Mouse (Mus musculus): ENCODE measurements around the gene Mogs. TPM values are rescaled to one million over a fixed set of nuclear protein-coding genes. Genes with fewer than 3 reads are reported as not detected.

The Mogs gene
- polyA plus RNA-seq (2014; fragmentation: Nextera tagmentation; extraction: Ambion mirVana) = 30.5 and 31.9 TPM in 2 replicates

DNA sequence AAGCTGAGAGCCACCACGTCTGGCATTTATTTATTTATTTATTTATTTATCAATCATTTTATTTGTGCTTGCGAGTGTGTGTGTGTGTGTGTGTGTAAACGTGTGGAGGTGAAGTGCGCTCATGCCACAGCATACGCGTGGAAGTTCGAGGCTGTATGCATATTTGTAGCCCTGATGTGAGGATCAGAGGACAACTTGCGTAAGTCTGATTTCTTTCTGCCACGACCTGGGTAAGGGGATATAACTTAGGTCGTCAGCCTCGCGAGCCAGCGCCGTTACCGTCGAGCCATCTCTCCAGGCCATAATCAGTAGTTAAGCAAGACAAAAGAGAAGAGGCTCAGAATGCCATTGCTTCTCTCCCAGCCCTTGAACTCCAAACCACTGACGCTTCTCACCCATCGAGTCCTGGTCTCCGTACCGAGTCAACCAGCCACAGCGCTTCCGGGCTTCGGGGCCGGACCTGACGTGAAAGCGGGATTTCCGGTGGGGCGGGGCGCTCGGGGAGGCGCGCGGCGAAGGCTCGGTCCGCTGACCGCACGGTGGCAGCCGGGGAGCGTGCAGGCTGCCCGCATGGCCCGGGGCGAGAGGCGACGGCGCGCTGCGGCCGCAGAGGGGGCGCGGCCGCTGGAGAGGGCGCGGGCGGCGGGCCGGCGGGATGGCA, at the start of gene Mogs:
Mogs (plus strand) TSS at position 486 of the 661 bp plus-strand sequence.
- Histone ChIP-seq H3K27ac (ENCODE audit: low read depth, low read length) (peak within 1 kb of the TSS; percentile 83), H3K4me1 (ENCODE audit: control insufficient read depth, insufficient read depth, low read length) (peaks cover 24% of the 10 kb centered on the region), H3K4me3 (ENCODE audit: low read depth, low read length) (peak within 1 kb of the TSS; percentile 81), H3K9me3 (ENCODE audit: control insufficient read depth, low read length) (no peaks in the 10 kb centered on the region), H3K27me3 (ENCODE audit: control insufficient read depth, insufficient read depth, low read length) (no peaks in the 10 kb centered on the region), H3K9ac (ENCODE audit: low read length) (peak within 1 kb of the TSS; percentile 91), H3K36me3 (ENCODE audit: control insufficient read depth, insufficient read depth, low read length) (peaks cover 9% of the 10 kb centered on the region), H3K4me2 (ENCODE audit: low read depth) (peak within 1 kb of the TSS; percentile 97)
- WGBS = 2% methylated on average over 48 of the region's 58 CpGs
- ATAC-seq (ENCODE audit: insufficient read depth, low FRiP score, low TSS enrichment) (peak; percentile 80), DNase-seq (ENCODE audit: low spot score) (peak; percentile 93)

DNA sequence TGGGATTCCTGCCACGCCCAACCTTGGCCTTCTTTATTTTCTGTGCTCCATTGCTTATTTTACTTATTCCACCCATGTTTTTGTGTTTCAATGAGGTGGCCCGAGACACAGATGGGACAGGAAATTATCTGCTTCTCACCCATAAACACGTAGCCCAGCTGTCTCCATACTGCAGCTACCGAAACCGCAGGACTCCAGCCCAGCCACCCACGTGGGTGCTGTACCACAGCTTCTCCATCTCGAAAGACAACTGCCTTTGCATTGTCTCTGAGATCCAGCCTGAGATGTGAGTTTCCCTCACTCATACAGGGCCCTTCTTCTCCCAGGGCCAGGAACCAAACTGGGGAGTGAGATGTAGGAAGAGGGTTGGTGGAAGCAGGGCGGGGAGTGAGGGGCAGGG, 49.3 kb upstream of the Mogs start:
- no peak overlapping the region for H3K9ac ChIP-seq (ENCODE audit: low read length)
- no peak overlapping the region for H3K4me3 ChIP-seq (ENCODE audit: low read depth, low read length)
- ATAC-seq (ENCODE audit: insufficient read depth, low FRiP score, low TSS enrichment) (no peak), DNase-seq (ENCODE audit: low spot score) (no peak)
- no peak overlapping the region for H3K27ac ChIP-seq (ENCODE audit: low read depth, low read length)
- H3K36me3 ChIP-seq (ENCODE audit: control insufficient read depth, insufficient read depth, low read length) = no peaks in the 10 kb centered on the region
- WGBS = 42% methylated on average over 8 of the region's 8 CpGs
- H3K9me3 ChIP-seq (ENCODE audit: control insufficient read depth, low read length) = no peaks in the 10 kb centered on the region
- H3K4me2 ChIP-seq (ENCODE audit: low read depth) = no peak overlapping the region
- H3K4me1 ChIP-seq (ENCODE audit: control insufficient read depth, insufficient read depth, low read length) = peaks cover 7% of the 10 kb centered on the region; the same call in 1 of the 2 replicates
- H3K27me3 ChIP-seq (ENCODE audit: control insufficient read depth, insufficient read depth, low read length) = peaks cover 84% of the 10 kb centered on the region

DNA sequence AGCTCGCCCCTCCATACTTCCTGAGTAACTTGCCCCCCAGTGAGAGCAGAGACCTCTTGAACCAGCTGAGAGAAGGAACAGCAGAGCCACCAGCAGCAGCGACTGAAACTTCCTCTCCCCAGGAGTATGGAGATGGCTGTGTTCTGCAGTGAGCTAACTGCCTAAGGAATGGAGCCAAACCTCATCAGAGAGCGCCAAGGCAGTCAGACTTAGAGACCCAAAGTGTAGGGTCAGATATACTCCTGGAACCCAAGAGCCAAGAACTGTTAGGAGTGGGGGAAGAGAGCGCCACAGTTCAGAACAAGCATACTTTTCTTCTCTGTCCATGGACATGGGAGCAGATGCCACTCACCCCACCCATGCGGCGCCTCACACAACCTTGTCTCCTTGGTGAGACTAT, 48.9 kb upstream of the Mogs start:
- Histone ChIP-seq H3K9ac (ENCODE audit: low read length) (no peak overlapping the region), H3K27me3 (ENCODE audit: control insufficient read depth, insufficient read depth, low read length) (peaks cover 89% of the 10 kb centered on the region), H3K36me3 (ENCODE audit: control insufficient read depth, insufficient read depth, low read length) (no peaks in the 10 kb centered on the region), H3K27ac (ENCODE audit: low read depth, low read length) (no peak overlapping the region), H3K4me2 (ENCODE audit: low read depth) (no peak overlapping the region), H3K9me3 (ENCODE audit: control insufficient read depth, low read length) (no peaks in the 10 kb centered on the region), H3K4me1 (ENCODE audit: control insufficient read depth, insufficient read depth, low read length) (peaks cover 7% of the 10 kb centered on the region; the same call in 1 of the 2 replicates), H3K4me3 (ENCODE audit: low read depth, low read length) (no peak overlapping the region)
- WGBS = 31% methylated on average over 6 of the region's 6 CpGs
- DNase-seq (ENCODE audit: low spot score) (no peak), ATAC-seq (ENCODE audit: insufficient read depth, low FRiP score, low TSS enrichment) (no peak)

DNA sequence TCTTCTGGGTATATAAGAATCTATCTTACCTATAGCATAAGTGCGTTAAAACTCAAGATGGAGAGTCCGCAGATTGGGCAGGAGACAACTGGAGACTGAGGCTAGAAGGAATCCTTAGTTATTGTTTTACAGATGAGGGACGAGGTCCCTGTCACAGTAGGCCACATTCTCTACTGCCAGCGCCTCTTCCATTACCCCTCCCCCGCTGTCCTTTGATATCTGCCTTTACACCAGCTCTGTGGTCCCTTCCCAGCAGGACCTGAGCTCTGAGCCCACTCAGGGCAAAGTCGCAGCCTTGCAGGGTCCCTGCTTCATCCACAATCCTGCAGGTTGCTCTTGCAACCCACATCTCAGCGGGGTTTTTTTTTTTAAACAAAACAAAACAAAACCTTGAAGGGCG, 47.1 kb upstream of the Mogs start:
- peaks cover 95% of the 10 kb centered on the region for H3K27me3 ChIP-seq (ENCODE audit: control insufficient read depth, insufficient read depth, low read length)
- peak overlapping the region; percentile 28; the same call in 1 of the 2 replicates for H3K4me3 ChIP-seq (ENCODE audit: low read depth, low read length)
- peaks cover 7% of the 10 kb centered on the region; the same call in 1 of the 2 replicates for H3K4me1 ChIP-seq (ENCODE audit: control insufficient read depth, insufficient read depth, low read length)
- no peaks in the 10 kb centered on the region for H3K9me3 ChIP-seq (ENCODE audit: control insufficient read depth, low read length)
- H3K9ac ChIP-seq (ENCODE audit: low read length) = no peak overlapping the region
- ATAC-seq (ENCODE audit: insufficient read depth, low FRiP score, low TSS enrichment) (no peak), DNase-seq (ENCODE audit: low spot score) (no peak)
- H3K4me2 ChIP-seq (ENCODE audit: low read depth) = peak overlapping the region; percentile 24; the same call in 1 of the 2 replicates
- H3K36me3 ChIP-seq (ENCODE audit: control insufficient read depth, insufficient read depth, low read length) = no peaks in the 10 kb centered on the region
- H3K27ac ChIP-seq (ENCODE audit: low read depth, low read length) = no peak overlapping the region
- 3% methylated on average over 8 of the region's 8 CpGs for WGBS

DNA sequence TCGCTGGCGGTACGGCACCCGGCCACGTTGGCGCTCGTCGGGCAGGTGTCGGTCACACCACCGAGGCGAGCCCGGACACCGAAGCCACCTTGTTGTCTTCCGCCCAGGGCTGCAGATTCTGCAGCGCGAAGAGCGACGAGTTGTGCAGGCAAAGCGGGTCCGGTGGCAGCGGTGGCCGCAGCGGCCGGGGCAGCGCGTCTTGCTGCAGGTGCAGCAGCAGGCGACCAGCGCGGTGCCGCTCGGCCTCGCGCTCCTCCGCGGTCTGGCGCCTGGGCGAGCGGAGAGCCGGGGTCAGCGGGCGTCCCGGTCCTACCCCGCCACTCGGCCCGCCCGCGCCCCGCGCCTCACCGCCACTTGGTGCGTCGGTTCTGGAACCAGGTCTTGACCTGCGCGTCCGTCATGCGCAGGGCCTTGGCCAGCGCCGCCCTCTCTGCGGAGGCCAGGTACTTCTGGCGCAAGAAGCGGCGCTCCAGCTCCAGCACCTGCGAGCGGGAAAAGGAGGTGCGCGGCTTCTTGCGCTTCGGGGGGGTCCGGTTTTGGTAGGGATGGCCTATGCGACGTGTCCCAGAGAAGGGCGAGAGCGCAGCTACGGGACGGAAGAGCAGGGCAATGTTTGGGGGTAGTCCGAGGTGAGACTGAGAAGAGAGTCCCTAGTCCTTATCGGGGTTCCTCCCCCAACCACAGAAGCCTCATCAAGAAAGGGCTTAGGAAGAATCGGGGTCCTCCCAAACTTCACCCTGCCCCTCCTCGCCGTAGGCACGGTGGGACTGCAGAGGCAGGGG, 46.4 kb upstream of the Mogs start:
- no peaks in the 10 kb centered on the region for H3K9me3 ChIP-seq (ENCODE audit: control insufficient read depth, low read length)
- WGBS = under 1% methylated on average over 53 of the region's 81 CpGs
- DNase-seq (ENCODE audit: low spot score) (no peak), ATAC-seq (ENCODE audit: insufficient read depth, low FRiP score, low TSS enrichment) (no peak)
- H3K27me3 ChIP-seq (ENCODE audit: control insufficient read depth, insufficient read depth, low read length) = peaks cover 94% of the 10 kb centered on the region
- H3K4me3 ChIP-seq (ENCODE audit: low read depth, low read length) = peak overlapping the region; percentile 28
- H3K27ac ChIP-seq (ENCODE audit: low read depth, low read length) = no peak overlapping the region; the same call in 1 of the 2 replicates
- H3K36me3 ChIP-seq (ENCODE audit: control insufficient read depth, insufficient read depth, low read length) = no peaks in the 10 kb centered on the region
- H3K4me2 ChIP-seq (ENCODE audit: low read depth) = peak overlapping the region; percentile 24
- H3K4me1 ChIP-seq (ENCODE audit: control insufficient read depth, insufficient read depth, low read length) = peaks cover 7% of the 10 kb centered on the region; the same call in 1 of the 2 replicates
- H3K9ac ChIP-seq (ENCODE audit: low read length) = peak overlapping the region; percentile 26

DNA sequence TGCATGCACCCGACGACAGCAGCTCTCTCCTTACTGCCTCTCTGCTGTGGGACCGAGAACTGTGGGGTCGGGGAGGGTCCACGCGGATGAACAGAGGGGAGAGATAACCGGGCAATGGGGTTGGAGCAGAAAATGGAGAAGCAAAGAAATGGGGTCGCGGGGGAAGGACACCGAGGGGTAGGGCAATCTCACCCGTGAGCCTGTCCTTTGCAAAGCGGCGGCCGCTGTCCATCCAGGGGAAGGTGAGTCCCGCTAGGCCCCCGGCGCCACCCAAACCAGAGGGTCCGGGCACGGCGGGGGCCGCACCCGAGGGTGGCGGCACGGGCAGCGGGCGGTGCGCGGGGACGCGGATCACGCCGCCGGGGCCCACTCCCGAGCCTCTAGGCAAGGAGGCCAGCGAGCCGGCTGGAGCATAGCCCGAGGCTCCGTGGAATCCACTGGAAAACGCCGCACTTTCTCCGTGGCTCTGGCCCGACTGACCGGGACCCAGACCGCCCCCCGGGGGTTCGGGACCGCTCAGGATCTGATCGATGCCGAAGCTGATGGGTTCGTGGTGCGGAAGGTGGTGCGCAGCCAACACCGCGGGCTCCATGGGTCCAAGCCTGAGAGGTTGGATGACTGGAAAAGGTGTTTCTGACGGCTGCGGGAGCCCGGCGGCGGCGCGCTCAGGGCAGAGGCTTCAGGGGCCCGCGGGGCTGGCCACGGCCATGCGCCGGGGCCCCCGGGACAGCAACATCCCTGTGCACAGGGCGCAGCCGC, 45.6 kb upstream of the Mogs start:
- H3K9me3 ChIP-seq (ENCODE audit: control insufficient read depth, low read length) = no peaks in the 10 kb centered on the region
- no peak overlapping the region; the same call in 1 of the 2 replicates for H3K27ac ChIP-seq (ENCODE audit: low read depth, low read length)

DNA sequence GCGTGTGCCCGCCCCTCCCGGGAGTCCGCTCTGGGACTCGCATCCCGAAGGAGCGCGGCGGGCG, 45.2 kb upstream of the Mogs start, which contains the start of gene Tlx2:
Tlx2 (minus strand) TSS at position 47 of the 64 bp plus-strand sequence.
- Histone ChIP-seq H3K36me3 (ENCODE audit: control insufficient read depth, insufficient read depth, low read length) (no peaks in the 10 kb centered on the region), H3K27me3 (ENCODE audit: control insufficient read depth, insufficient read depth, low read length) (peaks cover 90% of the 10 kb centered on the region), H3K9ac (ENCODE audit: low read length) (peak within 1 kb of the TSS; percentile 26), H3K27ac (ENCODE audit: low read depth, low read length) (no peak within 1 kb of the TSS; the same call in 1 of the 2 replicates), H3K9me3 (ENCODE audit: control insufficient read depth, low read length) (no peaks in the 10 kb centered on the region), H3K4me1 (ENCODE audit: control insufficient read depth, insufficient read depth, low read length) (peaks cover 7% of the 10 kb centered on the region; the same call in 1 of the 2 replicates), H3K4me3 (ENCODE audit: low read depth, low read length) (peak within 1 kb of the TSS; percentile 28), H3K4me2 (ENCODE audit: low read depth) (peak within 1 kb of the TSS; percentile 27)
- DNase-seq (ENCODE audit: low spot score) (no peak), ATAC-seq (ENCODE audit: insufficient read depth, low FRiP score, low TSS enrichment) (no peak)
- 0% methylated on average over 10 of the region's 10 CpGs for WGBS

More for the DNA sequence above, 45.6 kb upstream of the Mogs start:
- WGBS = 1% methylated on average over 52 of the region's 69 CpGs
- Histone ChIP-seq H3K27me3 (ENCODE audit: control insufficient read depth, insufficient read depth, low read length) (peaks cover 94% of the 10 kb centered on the region), H3K4me1 (ENCODE audit: control insufficient read depth, insufficient read depth, low read length) (peaks cover 7% of the 10 kb centered on the region; the same call in 1 of the 2 replicates), H3K9ac (ENCODE audit: low read length) (peak overlapping the region; percentile 26), H3K36me3 (ENCODE audit: control insufficient read depth, insufficient read depth, low read length) (no peaks in the 10 kb centered on the region), H3K4me2 (ENCODE audit: low read depth) (peak overlapping the region; percentile 22), H3K4me3 (ENCODE audit: low read depth, low read length) (peak overlapping the region; percentile 19)
- no peak for ATAC-seq (ENCODE audit: insufficient read depth, low FRiP score, low TSS enrichment)
- peak; percentile 47 for DNase-seq (ENCODE audit: low spot score)

DNA sequence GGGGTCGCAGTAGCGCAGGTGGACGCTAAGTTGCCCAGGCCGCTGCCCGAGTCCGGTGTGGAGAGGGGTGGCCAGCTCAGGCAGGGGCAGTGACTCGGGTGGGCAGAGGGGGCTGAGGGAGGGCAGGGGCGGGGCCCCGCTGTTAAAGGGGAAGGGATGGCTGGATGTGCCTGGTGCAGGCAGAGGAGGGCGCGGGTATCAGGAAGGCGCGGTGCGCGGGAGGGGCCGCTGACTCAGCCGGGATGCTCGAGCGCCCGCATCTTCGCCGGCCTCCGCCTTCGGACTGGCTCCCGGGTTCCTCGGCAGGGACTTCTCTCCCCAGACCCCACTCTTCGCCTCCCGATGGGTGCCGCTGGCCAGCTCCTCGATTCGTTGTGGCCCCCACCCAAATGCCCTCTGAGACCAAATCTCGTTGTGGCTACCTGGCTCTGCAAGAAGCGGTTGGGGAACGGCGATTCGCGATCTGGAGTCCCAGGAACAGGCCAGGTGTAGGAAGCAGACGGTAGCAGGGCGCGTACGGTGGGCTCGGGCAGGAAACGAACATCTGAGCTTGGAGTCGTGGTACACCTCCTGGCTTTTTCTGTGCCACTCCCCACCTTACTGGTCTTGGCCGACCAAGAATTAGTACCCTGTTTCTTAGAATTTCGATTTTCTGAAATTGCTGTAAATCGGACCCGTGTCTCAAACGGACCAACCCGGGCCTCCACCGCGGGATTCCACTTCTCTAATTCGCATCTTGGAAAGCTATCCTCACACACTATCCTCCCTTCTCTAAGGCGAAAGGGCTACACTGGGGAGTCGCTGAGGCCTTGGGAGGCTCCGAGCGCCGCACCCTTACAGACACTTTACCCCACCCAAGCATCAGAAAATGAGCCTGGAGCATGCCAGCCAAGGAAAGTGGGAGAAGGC, 44.7 kb upstream of the Mogs start:
- WGBS = 1% methylated on average over 54 of the region's 58 CpGs
- no peaks in the 10 kb centered on the region for H3K9me3 ChIP-seq (ENCODE audit: control insufficient read depth, low read length)
- H3K27ac ChIP-seq (ENCODE audit: low read depth, low read length) = no peak overlapping the region; the same call in 1 of the 2 replicates
- peak overlapping the region; percentile 23 for H3K4me3 ChIP-seq (ENCODE audit: low read depth, low read length)
- no peaks in the 10 kb centered on the region for H3K36me3 ChIP-seq (ENCODE audit: control insufficient read depth, insufficient read depth, low read length)
- DNase-seq (ENCODE audit: low spot score) (peak; percentile 59), ATAC-seq (ENCODE audit: insufficient read depth, low FRiP score, low TSS enrichment) (no peak)
- peaks cover 87% of the 10 kb centered on the region for H3K27me3 ChIP-seq (ENCODE audit: control insufficient read depth, insufficient read depth, low read length)
- peaks cover 7% of the 10 kb centered on the region; the same call in 1 of the 2 replicates for H3K4me1 ChIP-seq (ENCODE audit: control insufficient read depth, insufficient read depth, low read length)
- peak overlapping the region; percentile 27 for H3K4me2 ChIP-seq (ENCODE audit: low read depth)
- peak overlapping the region; percentile 26 for H3K9ac ChIP-seq (ENCODE audit: low read length)

Measured in neural tube, embryonic 11.5 days (tissue).